Mouse (Mus musculus): ENCODE data around the gene Lrrk2. TPM values are rescaled to one million over a fixed set of nuclear protein-coding genes. Genes with fewer than 3 reads are reported as not detected.

Lrrk2 gene
- polyA plus RNA-seq, 1 experiment from 2014 or later: 21.8 TPM

- DNase-seq (ENCODE audit: low read depth, low spot score) (no peak), ATAC-seq (no peak)
- ChIA-PET CTCF (no interaction called here), POLR2A (no interaction called here)
- in situ Hi-C loops (cut with MboI; ENCODE audit: low pct_unique_long_range_greater_than_20kb): no loop called here
- TF ChIP-seq CTCF (IDR thresholded peaks at IDR 0.05): no peak
- H3K27me3 ChIP-seq: no peaks in the 10 kb centered on the region
Measured at GRCm38 (mm10) chr15:91685880-91686563, 13.0 kb downstream of the Lrrk2 start.

- no peak for TF ChIP-seq CTCF (IDR thresholded peaks at IDR 0.05)
- POLR2A ChIA-PET: no interaction called here
- ATAC-seq (peak; percentile 57), DNase-seq (ENCODE audit: low read depth, low spot score) (no peak)
- CTCF ChIA-PET: no interaction called here
- H3K27me3 ChIP-seq: no peaks in the 10 kb centered on the region
- in situ Hi-C loops (cut with MboI; ENCODE audit: low pct_unique_long_range_greater_than_20kb): no loop called here
Measured at GRCm38 (mm10) chr15:91690648-91691047, 17.7 kb downstream of the Lrrk2 start.

GRCm38 (mm10) chr15:91693051-91693450, 20.1 kb downstream of the Lrrk2 start:
- CTCF ChIA-PET: interaction anchor here (1.0 to 1.6 kb wide), 2 partner anchors 14 to 16 kb away, joined by 3 to 4 read pairs; no protein-coding TSS in a partner anchor
- no peak for DNase-seq (ENCODE audit: low read depth, low spot score)
- in situ Hi-C loops (cut with MboI; ENCODE audit: low pct_unique_long_range_greater_than_20kb): no loop called here

GRCm38 (mm10) chr15:91693856-91694255, 20.9 kb downstream of the Lrrk2 start:
- DNase-seq (ENCODE audit: low read depth, low spot score): no peak
- no peak for ATAC-seq

More at GRCm38 (mm10) chr15:91693051-91693450, 20.1 kb downstream of the Lrrk2 start:
- POLR2A ChIA-PET: no interaction called here
- no peak for TF ChIP-seq CTCF (IDR thresholded peaks at IDR 0.05)
- H3K27me3 ChIP-seq: no peaks in the 10 kb centered on the region
- ATAC-seq: no peak

GRCm38 (mm10) chr15:91700841-91701240, 27.9 kb downstream of the Lrrk2 start:
- ChIA-PET CTCF (no interaction called here), POLR2A (no interaction called here)
- H3K27me3 ChIP-seq: no peaks in the 10 kb centered on the region
- ATAC-seq (peak; percentile 23), DNase-seq (ENCODE audit: low read depth, low spot score) (peak; percentile 10)
- in situ Hi-C loops (cut with MboI; ENCODE audit: low pct_unique_long_range_greater_than_20kb): no loop called here
- TF ChIP-seq CTCF (IDR thresholded peaks at IDR 0.05): no peak

More at GRCm38 (mm10) chr15:91693856-91694255, 20.9 kb downstream of the Lrrk2 start:
- no peaks in the 10 kb centered on the region for H3K27me3 ChIP-seq
- in situ Hi-C loops (cut with MboI; ENCODE audit: low pct_unique_long_range_greater_than_20kb): no loop called here
- TF ChIP-seq CTCF (IDR thresholded peaks at IDR 0.05): no peak
- POLR2A ChIA-PET: no interaction called here
- CTCF ChIA-PET: interaction anchor here (1.6 kb wide), 1 partner anchor 15 kb away, joined by 4 read pairs; no protein-coding TSS in a partner anchor

GRCm38 (mm10) chr15:91702991-91703715, 30.2 kb downstream of the Lrrk2 start:
- TF ChIP-seq CTCF (IDR thresholded peaks at IDR 0.05): peak; percentile 17
- DNase-seq (ENCODE audit: low read depth, low spot score): peak; percentile 27
- POLR2A ChIA-PET: no interaction called here
- no peaks in the 10 kb centered on the region for H3K27me3 ChIP-seq
- in situ Hi-C loops (cut with MboI; ENCODE audit: low pct_unique_long_range_greater_than_20kb): no loop called here
- CTCF ChIA-PET: interaction anchor here (0.8 to 2.2 kb wide), 6 partner anchors 8 to 93 kb away, joined by 3 to 6 read pairs (median 3); no protein-coding TSS in a partner anchor
- peak; percentile 97 for ATAC-seq

- ATAC-seq (no peak), DNase-seq (ENCODE audit: low read depth, low spot score) (no peak)
- ChIA-PET CTCF (interaction anchor here (0.9 to 2.2 kb wide), 4 partner anchors 9 to 94 kb away, joined by 3 to 6 read pairs (median 3); no protein-coding TSS in a partner anchor), POLR2A (no interaction called here)
- H3K27me3 ChIP-seq: no peaks in the 10 kb centered on the region
- no peak for TF ChIP-seq CTCF (IDR thresholded peaks at IDR 0.05)
- in situ Hi-C loops (cut with MboI; ENCODE audit: low pct_unique_long_range_greater_than_20kb): no loop called here
Measured at GRCm38 (mm10) chr15:91704091-91704490, 31.1 kb downstream of the Lrrk2 start.

GRCm38 (mm10) chr15:91709207-91710130, 36.5 kb downstream of the Lrrk2 start:
- no peak for TF ChIP-seq CTCF (IDR thresholded peaks at IDR 0.05)
- ATAC-seq (no peak), DNase-seq (ENCODE audit: low read depth, low spot score) (no peak)
- in situ Hi-C loops (cut with MboI; ENCODE audit: low pct_unique_long_range_greater_than_20kb): no loop called here
- no peaks in the 10 kb centered on the region for H3K27me3 ChIP-seq
- CTCF ChIA-PET: interaction anchor here (1.2 kb wide), 1 partner anchor 12 kb away, joined by 3 read pairs; no protein-coding TSS in a partner anchor
- POLR2A ChIA-PET: interaction anchor here (0.6 kb wide), 1 partner anchor 557 kb away, joined by 6 read pairs; no protein-coding TSS in a partner anchor

GRCm38 (mm10) chr15:91735216-91735922, 62.4 kb downstream of the Lrrk2 start:
- POLR2A ChIA-PET: interaction anchor here (0.6 kb wide), 1 partner anchor 254 kb away, joined by 5 read pairs; no protein-coding TSS in a partner anchor
- no peak for ATAC-seq

More at GRCm38 (mm10) chr15:91735216-91735922, 62.4 kb downstream of the Lrrk2 start:
- in situ Hi-C loops (cut with MboI; ENCODE audit: low pct_unique_long_range_greater_than_20kb): no loop called here
- CTCF ChIA-PET: interaction anchor here (0.7 to 2.1 kb wide), 5 partner anchors 8 to 29 kb away, joined by 3 to 6 read pairs (median 4); no protein-coding TSS in a partner anchor
- DNase-seq (ENCODE audit: low read depth, low spot score): no peak
- H3K27me3 ChIP-seq: no peaks in the 10 kb centered on the region
- no peak for TF ChIP-seq CTCF (IDR thresholded peaks at IDR 0.05)
